Mouse (Mus musculus) thymus, postnatal 25 days (tissue): ENCODE measurements around the gene Ripply3.

ENCODE experiments used
- DNase-seq: peaks from one replicate; pipeline ENCODE4 v3.0.0; 2022

Gene Ripply3

DNA sequence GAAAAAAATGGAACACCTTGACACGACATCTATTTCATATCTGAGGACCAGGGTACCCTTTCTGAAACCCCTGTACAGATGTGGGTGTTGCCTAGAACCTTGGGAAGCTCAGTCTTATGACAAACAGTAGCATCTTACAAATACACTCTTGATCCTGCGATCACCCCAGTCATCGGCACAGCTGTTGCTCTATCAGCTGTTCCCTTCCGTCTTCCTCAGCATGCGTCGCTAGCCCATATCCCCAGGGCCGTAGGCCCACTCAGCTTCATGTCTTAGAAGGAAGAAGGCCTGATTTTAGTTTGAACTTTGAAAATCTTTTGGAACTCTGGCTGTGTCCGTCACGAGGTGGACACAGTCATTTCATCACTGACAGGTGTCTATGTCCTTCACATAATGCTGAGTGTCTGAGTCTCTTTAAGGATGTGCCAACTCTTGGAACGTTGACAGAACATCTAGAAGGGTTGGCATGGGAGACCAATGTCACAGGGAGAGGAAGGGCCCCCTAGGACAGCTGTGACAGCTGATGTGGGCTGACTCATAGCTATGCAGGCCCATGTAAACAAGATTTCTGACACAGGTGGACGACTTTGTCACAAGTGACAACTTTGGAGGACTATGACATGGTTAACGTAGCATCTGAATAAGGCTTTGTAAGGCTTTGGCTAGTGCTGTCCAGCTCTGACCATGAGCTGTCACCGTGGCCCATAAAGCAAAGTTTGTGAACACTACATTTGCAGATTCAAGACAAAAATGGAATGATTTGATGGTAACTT lies 32.5 kb downstream of the Ripply3 start:
- DNase-seq: no peak

- DNase-seq: no peak
Measured at GRCm38 (mm10) chr16:94362174-94362873, 34.1 kb downstream of the Ripply3 start.

- no peak for DNase-seq
Measured at GRCm38 (mm10) chr16:94363814-94364213, 35.6 kb downstream of the Ripply3 start.

- DNase-seq: no peak
Measured at GRCm38 (mm10) chr16:94365435-94365834, 37.2 kb downstream of the Ripply3 start.

DNA sequence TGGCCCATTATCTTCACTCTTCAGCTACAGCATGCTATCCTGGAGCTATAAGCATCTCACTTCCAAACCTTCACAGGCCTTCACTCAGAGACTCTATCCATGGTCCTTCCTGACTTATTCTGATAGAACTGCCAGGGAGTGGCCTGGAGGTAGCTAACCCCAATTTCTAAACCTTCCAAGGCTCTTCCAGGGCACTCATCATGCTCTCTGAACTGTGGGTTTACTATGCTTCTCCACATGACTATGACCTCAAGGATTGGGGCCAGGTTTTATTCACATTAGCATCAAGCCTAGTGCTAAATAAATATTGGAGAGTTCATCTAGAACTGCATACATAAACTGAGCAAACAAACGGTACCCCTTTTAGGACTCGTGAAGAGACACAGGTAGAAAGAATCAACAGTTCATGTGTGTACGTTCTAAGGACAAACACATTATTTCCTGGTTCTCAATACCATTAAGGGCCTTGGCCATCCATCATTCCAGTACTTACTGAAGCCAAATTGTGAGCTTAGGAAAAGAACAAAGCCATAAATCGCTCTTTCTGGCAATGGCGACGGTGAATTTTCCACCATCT lies 41.5 kb downstream of the Ripply3 start:
- peak; percentile 19 for DNase-seq

GRCm38 (mm10) chr16:94370173-94370914 lies 42.1 kb downstream of the Ripply3 start, which contains the start of gene Ttc3:
Gene Ttc3, plus strand, starts transcription at chr16:94370618.
- DNase-seq: peak; percentile 97

GRCm38 (mm10) chr16:94370915-94371300 lies 42.7 kb downstream of the Ripply3 start:
- peak; percentile 82 for DNase-seq

GRCm38 (mm10) chr16:94371301-94371931 lies 43.2 kb downstream of the Ripply3 start, which contains the start of gene Pigp:
Gene Pigp, minus strand, starts transcription at chr16:94371842.
- DNase-seq: no peak

GRCm38 (mm10) chr16:94379386-94379785 lies 51.2 kb downstream of the Ripply3 start:
- no peak for DNase-seq

- peak; percentile 15 for DNase-seq
Measured at GRCm38 (mm10) chr16:94383277-94383676, 55.1 kb downstream of the Ripply3 start.
